Mouse (Mus musculus): Measurements from ENCODE around the gene Rph3a.
"Not testable (repeated sequence)": the region's sequence is repeated elsewhere in the genome, so short reads cannot be mapped to it uniquely, and the experiment has no call there.

The Rph3a gene

GRCm38 (mm10) chr5:120974522-120974921 lies 35.4 kb downstream of the Rph3a start:
- no peak for DNase-seq (ENCODE audit: low read depth, low spot score)

DNA sequence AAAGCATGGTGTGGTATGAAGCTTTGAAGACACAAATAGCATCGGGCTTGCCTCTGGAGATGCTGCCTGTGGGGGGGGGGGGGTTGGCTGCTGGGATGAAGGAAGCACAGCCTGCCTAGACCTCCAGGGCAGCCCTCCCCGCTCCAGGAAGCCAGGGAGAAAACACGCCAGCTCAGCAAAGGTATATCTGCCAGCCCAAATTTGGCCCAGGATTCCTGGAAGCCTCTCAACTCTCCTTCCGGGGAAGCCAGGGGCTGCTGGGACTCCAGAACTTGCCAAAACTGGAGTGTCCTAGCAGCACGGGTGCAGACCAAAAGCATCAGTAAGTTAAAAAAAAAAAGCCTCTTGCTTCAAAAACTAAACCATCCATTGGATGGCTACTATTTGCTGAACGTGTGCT lies 37.6 kb downstream of the Rph3a start:
- no peak for DNase-seq (ENCODE audit: low read depth, low spot score)

DNA sequence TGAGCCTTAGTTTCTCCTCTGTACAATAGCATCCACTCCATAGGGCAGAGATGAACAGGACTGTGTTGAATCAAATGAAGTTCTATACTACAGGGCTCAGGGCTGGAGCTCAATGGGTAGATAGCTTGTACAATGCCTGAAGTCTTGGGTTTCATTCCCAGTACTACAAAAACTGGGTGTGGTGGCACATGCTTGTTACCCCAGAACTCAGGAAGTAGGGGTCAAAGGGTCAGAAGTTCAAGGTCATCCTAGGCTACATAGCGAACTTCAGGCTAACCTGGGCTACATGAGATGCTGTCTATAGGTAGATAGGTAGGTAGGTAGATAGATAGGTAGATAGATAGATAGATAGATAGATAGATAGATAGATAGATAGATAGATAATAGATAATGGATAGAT lies 38.6 kb downstream of the Rph3a start:
- DNase-seq (ENCODE audit: low read depth, low spot score) = no peak

GRCm38 (mm10) chr5:120969703-120970102 lies 40.2 kb downstream of the Rph3a start:
- no peak for DNase-seq (ENCODE audit: low read depth, low spot score)

GRCm38 (mm10) chr5:120968799-120969198 lies 41.1 kb downstream of the Rph3a start:
- no peak for DNase-seq (ENCODE audit: low read depth, low spot score)

DNA sequence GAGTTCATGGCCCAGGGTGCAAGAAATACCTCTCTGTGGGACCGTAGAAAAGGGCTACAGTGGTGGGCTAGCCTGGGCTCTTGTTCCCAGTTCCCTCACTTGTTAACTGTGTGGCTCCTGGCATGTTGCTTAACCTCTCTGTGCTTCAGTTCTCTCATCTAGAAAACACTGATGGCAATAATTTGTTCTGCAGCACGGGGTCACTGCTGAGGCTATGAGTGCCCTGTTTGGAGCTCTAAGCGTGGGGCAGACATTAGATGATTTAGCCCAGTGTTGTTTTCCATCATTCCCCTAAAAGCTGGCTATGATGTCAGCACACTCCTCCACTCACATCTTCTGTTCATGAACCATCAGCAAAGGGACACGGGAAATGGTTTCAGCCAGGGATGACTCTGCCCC lies 41.8 kb downstream of the Rph3a start:
- DNase-seq (ENCODE audit: low read depth, low spot score) = no peak

DNA sequence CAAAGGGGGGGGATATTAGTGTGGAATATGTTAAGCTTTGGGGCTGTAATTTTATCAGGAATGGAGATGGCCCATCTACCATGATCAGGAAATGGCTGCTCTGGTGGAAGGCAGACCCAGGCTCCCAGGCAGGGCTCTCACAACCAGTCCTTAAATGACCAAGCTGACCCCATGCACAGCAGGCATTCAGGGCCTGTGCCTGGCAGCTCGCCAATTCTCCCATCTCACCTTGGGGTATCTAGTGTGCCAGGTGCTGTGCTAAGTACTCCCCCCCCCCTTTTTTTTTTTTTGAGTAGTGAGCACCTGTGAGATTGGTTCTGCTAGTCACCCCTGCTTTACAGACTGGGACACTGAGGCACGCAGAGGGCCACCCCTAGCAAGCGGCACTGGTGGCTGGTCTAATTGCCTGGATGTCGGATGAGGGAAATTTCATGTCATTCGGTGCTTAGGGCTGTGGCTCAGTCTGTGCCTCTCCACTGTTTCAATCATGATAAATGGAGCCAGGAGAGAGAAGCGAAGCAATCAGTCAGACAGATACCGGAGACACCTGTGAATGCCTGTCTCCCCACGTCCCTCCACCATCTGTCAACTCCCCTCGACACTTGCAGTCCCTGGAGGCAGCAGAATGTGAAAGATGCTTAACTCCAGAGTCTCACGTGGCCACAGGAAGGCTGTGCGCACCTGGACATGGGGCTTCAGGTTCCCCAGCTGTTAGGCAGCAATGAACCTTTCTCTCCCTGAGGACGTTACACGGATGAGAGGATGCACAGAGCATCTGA lies 42.3 kb downstream of the Rph3a start:
- DNase-seq (ENCODE audit: low read depth, low spot score) = no peak

DNA sequence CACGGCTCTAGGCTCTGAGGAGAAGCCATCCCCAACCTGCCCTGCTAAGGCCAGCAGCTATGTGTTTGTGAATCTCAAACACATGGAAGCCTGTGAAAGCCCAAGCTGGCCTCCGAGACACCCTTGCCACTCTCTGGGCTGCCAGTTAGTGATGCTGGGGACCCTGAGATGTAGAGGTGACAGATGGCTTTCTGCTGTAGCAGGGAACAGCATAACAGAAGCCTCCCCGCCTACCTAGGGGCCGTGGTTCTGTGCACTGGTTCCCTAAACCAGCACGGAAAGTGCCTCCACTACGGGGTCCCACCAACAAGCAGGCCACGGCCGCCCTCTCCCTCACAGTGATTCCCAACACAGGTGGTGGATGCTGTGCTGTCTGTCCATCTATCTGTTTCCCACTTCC lies 43.0 kb downstream of the Rph3a start:
- DNase-seq (ENCODE audit: low read depth, low spot score) = no peak

- no peak for DNase-seq (ENCODE audit: low read depth, low spot score)
Measured at GRCm38 (mm10) chr5:120966156-120966555, 43.7 kb downstream of the Rph3a start.

- DNase-seq (ENCODE audit: low read depth, low spot score) = no peak
Measured at GRCm38 (mm10) chr5:120961004-120961403, 48.9 kb downstream of the Rph3a start.

DNA sequence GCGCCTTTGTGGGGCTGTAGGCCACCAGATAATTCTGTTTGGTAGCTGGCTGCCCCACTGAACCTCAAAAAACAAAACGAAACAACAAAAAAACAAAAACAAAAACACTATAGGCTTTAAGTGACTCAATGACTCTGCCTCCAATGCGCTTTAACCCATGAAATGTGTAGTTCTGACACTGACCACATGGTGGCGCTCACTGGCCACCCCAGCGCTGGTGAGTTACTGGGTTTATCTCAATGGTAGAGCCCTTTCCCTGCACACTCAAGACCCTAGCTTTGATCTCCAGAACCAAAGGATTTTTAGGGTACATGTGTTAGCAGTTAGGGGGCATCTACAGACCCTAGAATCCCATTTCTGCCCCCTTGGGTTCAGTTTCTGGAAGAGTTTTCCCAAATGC lies 55.9 kb downstream of the Rph3a start:
- peak; percentile 45 for DNase-seq (ENCODE audit: low read depth, low spot score)

DNA sequence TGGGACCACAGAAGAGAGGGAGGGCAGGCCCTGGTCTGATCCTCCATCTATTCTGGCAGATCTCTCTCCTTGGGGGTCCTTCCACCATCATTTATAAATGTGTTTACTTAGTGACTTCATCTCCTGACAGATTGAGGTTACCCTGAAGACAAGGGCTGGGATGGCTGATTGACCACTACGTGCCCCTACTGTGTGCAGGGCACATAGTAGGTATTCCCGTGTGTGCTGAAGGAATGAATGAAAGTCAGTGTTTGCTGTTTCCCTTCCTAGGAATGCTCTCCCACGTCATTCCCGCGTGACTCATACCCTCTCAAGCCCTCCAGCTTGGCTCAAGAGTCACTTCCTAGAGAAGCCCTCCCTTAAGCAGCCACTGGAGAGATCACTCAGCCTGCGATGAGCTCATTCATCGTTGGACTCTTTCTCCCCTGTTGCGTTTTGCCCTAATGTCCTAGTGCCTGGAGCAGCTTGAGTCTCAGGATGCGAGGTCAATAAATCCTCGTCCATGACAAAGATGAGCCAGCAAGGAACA lies 57.6 kb downstream of the Rph3a start:
- no peak for DNase-seq (ENCODE audit: low read depth, low spot score)

GRCm38 (mm10) chr5:120942076-120942475 lies 67.8 kb downstream of the Rph3a start:
- no peak for DNase-seq (ENCODE audit: low read depth, low spot score)

DNA sequence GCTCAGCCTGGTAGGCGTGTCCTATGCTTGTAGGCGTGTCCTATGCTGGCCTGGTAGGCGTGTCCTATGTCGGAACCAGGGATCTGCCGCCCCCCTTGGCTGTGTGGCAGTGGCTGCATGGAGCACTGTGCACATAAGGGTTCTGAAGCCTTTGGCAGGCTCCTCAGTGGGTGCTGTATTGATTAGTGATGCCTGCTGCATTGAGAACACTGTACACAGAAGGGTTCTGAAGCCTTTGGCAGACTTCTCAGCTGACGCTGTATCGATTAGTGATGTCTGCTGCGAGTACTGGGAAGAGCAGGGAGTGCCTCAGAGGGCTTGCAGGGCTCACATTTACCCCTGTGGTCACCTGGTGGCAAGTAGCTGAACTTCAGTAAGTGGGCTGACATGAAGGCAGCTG lies 71.3 kb downstream of the Rph3a start:
- DNase-seq (ENCODE audit: low read depth, low spot score) = no peak

DNA sequence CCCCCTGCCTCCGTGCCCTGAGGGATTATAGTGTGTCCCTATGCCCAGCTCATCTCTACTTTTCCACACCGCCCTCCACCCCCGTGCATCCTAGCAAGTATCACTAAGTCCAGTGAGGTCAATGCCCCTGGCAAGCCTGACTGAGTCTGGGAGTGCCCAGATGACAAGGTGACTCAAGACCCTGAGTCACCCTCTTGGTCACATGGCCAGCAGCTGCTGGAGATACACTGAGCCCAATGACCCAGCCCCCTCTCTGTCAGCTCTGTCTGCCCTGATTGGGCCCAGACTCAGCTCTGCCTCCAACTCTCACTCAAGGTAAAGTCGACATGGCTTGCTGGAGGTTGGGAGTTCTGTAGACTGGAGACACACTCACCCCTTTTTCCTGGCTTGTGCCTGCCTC lies 72.1 kb downstream of the Rph3a start:
- no peak for DNase-seq (ENCODE audit: low read depth, low spot score)

DNA sequence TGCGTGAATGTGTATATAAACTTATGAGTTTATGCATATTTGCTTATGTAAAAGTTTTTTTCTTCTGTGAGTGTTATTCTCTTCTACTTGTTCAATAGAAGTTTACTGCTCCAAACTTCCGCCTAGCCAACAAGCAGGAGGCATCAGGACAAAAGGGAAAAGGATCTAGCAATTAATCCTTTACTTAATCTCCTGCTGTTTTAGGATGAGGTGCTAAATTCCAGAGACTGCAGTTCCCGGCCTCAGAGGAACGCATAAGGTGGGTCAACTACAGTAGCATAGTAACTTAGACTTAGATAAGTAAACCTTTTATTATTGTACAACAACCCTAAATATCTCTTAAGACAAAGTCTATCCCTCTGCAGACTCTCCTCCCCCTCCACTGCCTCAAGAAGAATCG lies 75.9 kb downstream of the Rph3a start:
- DNase-seq (ENCODE audit: low read depth, low spot score) = no peak

GRCm38 (mm10) chr5:120927036-120927435 lies 82.9 kb downstream of the Rph3a start:
- no peak for DNase-seq (ENCODE audit: low read depth, low spot score)

- DNase-seq (ENCODE audit: low read depth, low spot score) = not testable (repeated sequence)
Measured at GRCm38 (mm10) chr5:120926311-120926710, 83.6 kb downstream of the Rph3a start.

DNA sequence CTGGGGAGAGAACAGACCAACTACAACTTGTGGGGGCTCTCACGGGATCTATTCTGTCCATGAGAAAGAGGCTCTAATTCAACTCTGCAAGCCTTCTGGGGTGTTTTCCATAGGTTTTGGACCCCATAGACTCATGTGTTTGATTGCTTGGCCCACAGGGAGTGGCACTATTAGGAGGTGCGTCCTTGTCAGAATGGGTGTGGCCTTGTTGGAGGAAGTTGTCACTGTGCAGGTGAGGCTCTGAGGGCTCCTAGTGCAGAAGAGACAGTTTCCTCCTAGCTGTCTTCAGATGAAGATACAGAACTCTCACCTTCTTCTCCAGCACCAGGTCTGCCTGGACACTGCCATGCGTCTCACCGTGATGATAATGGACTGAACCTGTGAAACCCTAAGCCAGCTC lies 85.4 kb downstream of the Rph3a start:
- DNase-seq (ENCODE audit: low read depth, low spot score) = not testable (repeated sequence)

GRCm38 (mm10) chr5:120923969-120924368 lies 85.9 kb downstream of the Rph3a start:
- DNase-seq (ENCODE audit: low read depth, low spot score) = no peak

GRCm38 (mm10) chr5:120920296-120920695 lies 89.6 kb downstream of the Rph3a start:
- no peak for DNase-seq (ENCODE audit: low read depth, low spot score)

DNA sequence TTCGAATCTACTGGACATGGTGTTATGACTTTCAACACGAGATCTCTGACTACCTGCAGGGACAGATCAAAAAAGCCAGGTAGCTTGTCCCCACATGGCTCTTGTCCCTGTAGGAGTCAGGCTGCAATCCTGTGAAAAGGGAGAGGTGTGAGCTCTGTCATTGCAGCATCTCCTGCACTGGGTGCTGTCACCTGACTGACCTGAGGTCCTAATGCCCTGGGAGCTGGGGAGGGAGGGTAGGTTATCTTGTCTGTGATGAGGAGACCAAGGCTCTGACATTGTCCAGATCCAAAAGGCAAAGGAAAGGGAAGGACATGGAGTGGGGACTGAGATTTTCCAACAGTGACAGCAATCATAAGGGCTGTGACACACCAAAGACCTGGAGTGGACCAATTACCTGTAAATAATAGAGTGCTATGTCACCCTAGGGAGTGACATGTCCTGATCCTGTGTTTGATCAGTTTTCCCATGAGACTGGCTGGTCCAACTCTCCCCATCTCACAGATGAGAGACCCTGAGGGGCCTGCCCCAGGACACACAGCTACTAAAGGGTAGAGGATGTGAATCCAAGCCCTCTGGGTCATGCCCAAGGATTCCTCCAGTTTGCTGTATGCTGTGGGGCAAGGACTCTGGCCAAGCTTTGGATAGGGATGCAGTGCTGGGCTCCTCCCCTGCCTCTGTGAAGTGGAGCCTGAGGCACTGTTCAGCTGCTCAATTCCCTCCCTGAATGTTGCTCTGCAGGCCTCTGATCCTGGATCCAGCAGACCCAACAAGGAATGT lies 90.5 kb downstream of the Rph3a start:
- DNase-seq (ENCODE audit: low read depth, low spot score) = not testable (repeated sequence)

DNA sequence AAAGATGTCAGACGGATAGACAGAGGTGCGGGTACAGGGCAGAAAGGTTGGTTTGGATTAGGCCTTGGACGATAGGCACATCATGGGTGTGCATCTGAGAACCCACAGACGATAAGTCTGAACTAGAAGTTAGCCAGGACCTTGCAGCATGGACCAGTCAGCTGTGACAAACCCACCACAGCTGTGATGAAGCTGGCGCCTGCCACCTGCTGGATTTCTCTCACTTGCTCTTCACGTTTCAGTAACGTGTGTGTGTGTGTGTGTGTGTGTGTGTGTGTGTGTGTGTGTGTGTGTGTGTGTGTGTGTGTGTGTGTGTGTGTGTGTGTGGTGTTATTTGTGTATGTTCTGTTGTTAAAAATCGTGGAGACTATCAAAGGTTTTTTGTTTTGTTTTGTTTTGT lies 95.7 kb downstream of the Rph3a start, which contains the start of gene Oas1d:
Oas1d (plus strand) TSS at position 333 of the 400 bp plus-strand sequence.
- not testable (repeated sequence) for DNase-seq (ENCODE audit: low read depth, low spot score)
